Mouse (Mus musculus) naive thymus-derived CD4-positive, alpha-beta T cell, adult 2 months (primary cell): ENCODE results near the gene Nmnat1.
A peak's percentile ranks its signal among the peaks of the same experiment; 100 is the strongest.

ENCODE experiments used
- DNase-seq: peaks from one replicate; pipeline ENCODE4 v3.0.0-alpha.2; 2011; ENCODE audit warnings: low read depth

Gene Nmnat1

GRCm38 (mm10) chr4:149485053-149485824, at the start of gene Nmnat1, which contains the start of gene Lzic:
Gene Nmnat1 (minus strand): TSS chr4:149485202.
Gene Lzic (plus strand): TSS chr4:149485229.
- peak; percentile 89 for DNase-seq

GRCm38 (mm10) chr4:149529691-149530090, 44.7 kb upstream of the Nmnat1 start:
- DNase-seq = no peak

- no peak for DNase-seq
Observed at GRCm38 (mm10) chr4:149527621-149528354, 42.8 kb upstream of the Nmnat1 start.

GRCm38 (mm10) chr4:149526330-149526729, 41.3 kb upstream of the Nmnat1 start:
- DNase-seq = no peak

GRCm38 (mm10) chr4:149525811-149526210, 40.8 kb upstream of the Nmnat1 start:
- no peak for DNase-seq

GRCm38 (mm10) chr4:149525170-149525569, 40.2 kb upstream of the Nmnat1 start:
- DNase-seq = no peak

GRCm38 (mm10) chr4:149523961-149524360, 39.0 kb upstream of the Nmnat1 start:
- no peak for DNase-seq

GRCm38 (mm10) chr4:149521258-149521657, 36.3 kb upstream of the Nmnat1 start:
- DNase-seq = no peak

- DNase-seq = peak; percentile 30
Observed at GRCm38 (mm10) chr4:149518351-149519220, 33.6 kb upstream of the Nmnat1 start.

GRCm38 (mm10) chr4:149517868-149518340, 32.9 kb upstream of the Nmnat1 start, which contains the start of gene Ctnnbip1:
Gene Ctnnbip1 (plus strand): TSS chr4:149518236.
- peak; percentile 95 for DNase-seq

GRCm38 (mm10) chr4:149515706-149516105, 30.7 kb upstream of the Nmnat1 start:
- DNase-seq = peak; percentile 63

- no peak for DNase-seq
Observed at GRCm38 (mm10) chr4:149512072-149512471, 27.1 kb upstream of the Nmnat1 start.

GRCm38 (mm10) chr4:149511221-149511646, 26.2 kb upstream of the Nmnat1 start:
- DNase-seq = no peak

- DNase-seq = no peak
Observed at GRCm38 (mm10) chr4:149506904-149507303, 21.9 kb upstream of the Nmnat1 start.

GRCm38 (mm10) chr4:149505261-149505967, 20.4 kb upstream of the Nmnat1 start:
- no peak for DNase-seq

GRCm38 (mm10) chr4:149504858-149505257, 19.9 kb upstream of the Nmnat1 start:
- DNase-seq = no peak

- no peak for DNase-seq
Observed at GRCm38 (mm10) chr4:149504363-149504762, 19.4 kb upstream of the Nmnat1 start.

GRCm38 (mm10) chr4:149499790-149500189, 14.8 kb upstream of the Nmnat1 start:
- no peak for DNase-seq

- DNase-seq = no peak
Observed at GRCm38 (mm10) chr4:149498901-149499300, 13.9 kb upstream of the Nmnat1 start.

GRCm38 (mm10) chr4:149496612-149497011, 11.6 kb upstream of the Nmnat1 start:
- DNase-seq = no peak

GRCm38 (mm10) chr4:149491151-149491550, 6.1 kb upstream of the Nmnat1 start:
- peak; percentile 31 for DNase-seq
